Mouse (Mus musculus): ENCODE results near the gene Cdh18.

GRCm38 (mm10) chr15:23408256-23408655, 859.4 kb downstream of the Cdh18 start:
- TF ChIP-seq CTCF (IDR thresholded peaks at IDR 0.05) = no peak
- TF ChIP-seq EP300 (IDR thresholded peaks at IDR 0.05) = no peak
